Mouse (Mus musculus): ENCODE results near the gene Gm37240. TPM values are rescaled to one million over a fixed set of nuclear protein-coding genes. Genes with fewer than 3 reads are reported as not detected.

Gene Gm37240
- total RNA-seq, 2 experiments from 2014 or later: 38.8 to 39.2 TPM

DNA sequence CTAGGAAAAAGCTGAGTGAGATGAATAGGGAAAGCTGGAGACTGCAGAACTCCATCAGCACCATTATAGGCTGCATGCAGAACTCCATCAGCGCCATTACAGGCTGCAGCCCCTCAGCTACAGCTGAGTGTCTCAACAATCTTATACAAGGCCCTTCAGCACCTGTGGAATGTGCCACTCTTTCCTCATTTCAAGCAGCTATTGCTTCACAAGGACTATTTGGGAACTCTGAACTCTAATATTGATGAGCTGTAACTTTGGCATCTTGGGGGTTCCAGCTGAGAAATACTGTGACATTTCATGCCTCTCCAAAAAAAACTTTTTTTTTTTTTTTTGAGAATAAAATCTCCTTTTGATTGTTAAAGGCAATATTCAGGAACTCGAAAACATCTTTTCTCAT lies 615.8 kb downstream of the Gm37240 start:
- intact Hi-C loops (cut with DNase I): loop anchor here (10.0 kb wide), 1 partner anchor 347 kb away; no protein-coding TSS in a partner anchor
- no peak for DNase-seq (ENCODE audit: low spot score)

DNA sequence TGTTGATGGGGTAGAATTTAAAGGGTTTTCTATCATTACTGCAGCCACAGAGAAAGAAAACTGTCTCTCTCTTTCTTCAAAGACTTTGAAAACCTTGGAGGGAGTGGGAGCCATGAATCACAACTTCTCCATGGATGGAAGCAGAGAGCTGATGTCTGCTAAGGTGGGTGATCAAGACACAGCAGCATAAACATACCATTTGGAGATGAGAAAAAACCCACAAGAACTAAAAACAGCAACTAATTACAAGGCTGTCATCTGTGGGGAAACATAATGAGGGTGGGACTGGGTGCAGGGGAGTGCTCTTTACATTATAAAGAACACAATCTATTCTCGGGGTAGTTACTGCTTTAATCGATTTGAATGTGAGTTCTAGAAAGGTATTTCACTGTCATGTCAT lies 622.4 kb downstream of the Gm37240 start:
- intact Hi-C loops (cut with DNase I): no loop called here
- no peak for DNase-seq (ENCODE audit: low spot score)

DNA sequence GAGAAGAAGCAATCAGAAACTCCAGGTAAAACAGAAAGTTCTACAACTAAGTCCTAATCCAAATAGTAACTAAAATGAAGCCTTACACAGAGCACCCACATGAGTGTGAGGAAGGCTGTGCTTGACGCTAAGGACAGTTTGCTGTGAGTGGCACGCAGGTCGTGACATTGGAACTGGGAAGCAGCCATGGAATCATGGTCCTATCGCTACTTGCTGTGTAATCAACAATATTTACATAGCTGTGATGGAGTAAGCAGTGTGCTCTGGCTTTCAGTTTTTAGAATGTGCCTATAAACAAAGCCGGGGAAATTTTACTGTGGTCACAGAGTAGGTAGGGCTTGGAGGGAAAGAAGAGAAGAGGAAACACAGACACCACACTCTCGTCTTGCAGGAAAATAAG lies 622.8 kb downstream of the Gm37240 start:
- intact Hi-C loops (cut with DNase I): no loop called here

DNA sequence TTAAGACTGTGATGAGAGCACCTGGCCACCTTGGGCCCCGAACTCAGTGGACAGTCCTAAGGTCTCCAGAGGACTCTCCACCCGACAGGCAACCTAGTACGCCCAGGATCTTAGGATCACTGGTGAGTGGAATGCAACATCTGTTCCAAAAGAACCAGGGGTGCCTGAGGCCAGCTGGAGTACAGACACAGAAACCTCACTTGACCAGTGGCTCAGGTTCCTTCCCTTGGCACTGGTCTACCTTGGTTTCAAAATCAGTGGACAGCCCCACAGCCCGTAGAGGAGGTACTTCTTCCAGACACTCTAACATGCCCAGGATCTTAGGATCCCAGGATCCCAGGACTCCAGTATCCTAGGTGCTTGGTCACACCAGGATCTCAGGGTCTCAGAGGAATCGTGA lies 632.8 kb downstream of the Gm37240 start:
- no peak for DNase-seq (ENCODE audit: low spot score)
- intact Hi-C loops (cut with DNase I): loop anchor here (5.0 kb wide), 1 partner anchor 507 kb away; no protein-coding TSS in a partner anchor

More for the DNA sequence above, 622.8 kb downstream of the Gm37240 start:
- no peak for DNase-seq (ENCODE audit: low spot score)

DNA sequence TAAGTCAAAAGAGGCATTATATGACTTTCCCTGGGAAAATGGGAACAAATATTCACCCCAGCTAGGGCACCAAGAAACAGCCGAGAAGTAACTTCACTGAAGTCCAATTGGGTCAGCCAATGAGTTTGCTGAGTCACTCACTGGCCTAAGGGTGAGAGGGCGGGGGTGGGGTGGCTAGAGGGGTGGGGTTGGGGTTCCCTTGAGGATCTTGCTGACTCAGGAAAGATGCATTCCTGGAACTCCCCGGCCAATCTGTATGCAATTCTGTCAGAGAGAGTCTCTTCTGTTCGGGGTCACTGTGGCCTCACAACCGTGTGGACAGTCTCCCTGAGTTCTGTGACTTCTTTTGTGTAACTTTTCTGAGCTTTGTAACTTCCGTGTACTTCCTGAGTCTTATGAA lies 635.7 kb downstream of the Gm37240 start:
- no peak for DNase-seq (ENCODE audit: low spot score)
- intact Hi-C loops (cut with DNase I): loop anchor here (5.0 kb wide), 1 partner anchor 504 kb away; no protein-coding TSS in a partner anchor

DNA sequence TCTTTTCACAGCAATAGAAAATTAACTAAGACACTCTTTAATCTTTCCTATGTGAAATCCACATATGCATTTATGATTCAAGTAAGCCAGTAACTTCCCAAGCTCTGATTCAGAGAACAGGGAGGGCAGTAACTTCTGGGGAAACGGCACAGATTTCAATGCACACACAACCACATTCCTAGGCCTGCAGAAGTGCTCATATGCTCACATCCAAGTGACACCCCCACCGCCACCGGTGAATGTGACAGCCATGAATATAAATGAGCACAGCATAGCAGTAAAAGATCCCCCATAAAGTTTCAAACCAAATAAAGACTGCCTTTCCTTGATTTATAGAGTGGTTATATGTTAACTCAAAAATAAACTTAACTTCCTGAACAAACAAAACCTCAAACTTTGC lies 641.2 kb downstream of the Gm37240 start:
- DNase-seq (ENCODE audit: low spot score): no peak
- intact Hi-C loops (cut with DNase I): no loop called here

DNA sequence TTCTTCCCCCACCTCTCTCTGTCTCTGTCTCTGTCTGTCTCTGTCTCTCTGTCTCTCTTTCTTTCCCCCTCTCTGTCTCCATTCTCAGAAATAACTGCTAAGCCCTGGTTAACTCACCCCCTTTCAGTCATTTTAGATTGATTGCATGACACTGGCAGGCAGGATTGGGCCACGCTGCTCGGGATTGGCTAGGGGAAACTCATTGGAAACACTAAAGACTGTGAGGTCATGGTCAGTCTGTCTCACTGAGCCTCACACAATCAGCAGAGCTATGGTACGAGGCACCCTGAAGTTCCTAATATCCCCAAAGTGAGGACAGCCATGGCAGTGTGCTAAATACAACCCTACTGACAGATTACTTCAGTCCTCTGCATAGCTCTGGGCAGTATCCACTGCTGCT lies 650.8 kb downstream of the Gm37240 start:
- intact Hi-C loops (cut with DNase I): no loop called here
- DNase-seq (ENCODE audit: low spot score): no peak

DNA sequence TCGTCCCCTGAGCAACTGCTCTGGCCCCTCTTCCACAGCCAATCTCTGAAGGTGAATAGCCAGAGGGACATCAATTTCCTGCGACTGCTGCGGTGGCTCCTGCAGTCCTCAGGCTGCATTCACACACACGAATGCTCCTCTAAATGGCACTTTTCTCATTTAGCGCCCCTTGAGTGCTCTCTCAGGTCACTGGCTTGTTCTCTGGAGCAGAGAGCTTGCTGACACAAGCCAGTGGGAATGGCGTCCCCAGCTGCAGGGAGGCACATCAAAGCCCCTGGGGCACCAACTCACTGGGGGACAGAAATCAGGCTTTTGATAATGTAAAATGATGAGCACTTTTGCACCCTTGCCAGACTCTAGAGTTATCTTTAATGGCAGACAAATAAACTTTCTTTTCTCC lies 654.5 kb downstream of the Gm37240 start:
- DNase-seq (ENCODE audit: low spot score): no peak
- intact Hi-C loops (cut with DNase I): no loop called here

DNA sequence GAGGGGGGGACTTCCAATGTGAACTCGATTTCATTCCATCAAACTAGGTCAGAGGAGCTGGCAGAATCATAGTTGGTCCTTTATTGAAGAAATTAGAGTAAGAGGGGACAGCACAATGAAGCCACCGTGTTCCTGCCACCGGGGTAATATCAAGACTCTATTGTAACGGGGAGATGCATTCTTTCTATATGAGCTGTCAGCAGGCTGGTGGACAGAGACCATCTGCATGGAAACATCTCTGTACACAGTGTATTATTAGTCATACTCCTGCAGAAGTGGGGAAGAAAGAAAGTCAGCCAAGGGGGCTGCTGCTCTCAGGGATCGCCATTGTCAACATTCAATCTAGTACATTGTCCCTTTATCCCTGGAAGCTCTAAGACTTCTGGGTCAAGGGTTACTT lies 665.3 kb downstream of the Gm37240 start:
- no peak for DNase-seq (ENCODE audit: low spot score)
- intact Hi-C loops (cut with DNase I): no loop called here

DNA sequence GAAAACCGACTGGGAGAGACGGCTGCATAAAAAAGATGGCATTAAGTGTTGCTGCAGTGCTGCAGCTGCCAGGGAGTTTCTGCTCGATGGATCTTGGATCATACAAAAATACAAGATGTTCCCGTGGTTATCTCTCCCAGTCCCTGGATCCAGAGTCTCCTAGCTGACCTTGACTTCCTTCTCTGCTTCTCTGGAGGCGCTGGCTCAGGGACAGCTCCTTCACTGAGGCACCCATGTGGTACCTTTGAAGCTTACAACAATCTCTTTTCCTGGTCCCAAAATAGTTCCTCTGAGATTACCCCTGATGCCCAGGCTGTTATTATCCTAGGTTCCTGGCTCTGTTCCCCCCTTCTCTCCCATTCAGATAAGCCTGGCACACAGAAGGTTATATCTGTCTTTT lies 672.4 kb downstream of the Gm37240 start:
- intact Hi-C loops (cut with DNase I): loop anchor here (5.0 to 10.0 kb wide), 7 partner anchors 100 to 357 kb away; partner anchors contain the start of gene Gatb
- DNase-seq (ENCODE audit: low spot score): no peak

DNA sequence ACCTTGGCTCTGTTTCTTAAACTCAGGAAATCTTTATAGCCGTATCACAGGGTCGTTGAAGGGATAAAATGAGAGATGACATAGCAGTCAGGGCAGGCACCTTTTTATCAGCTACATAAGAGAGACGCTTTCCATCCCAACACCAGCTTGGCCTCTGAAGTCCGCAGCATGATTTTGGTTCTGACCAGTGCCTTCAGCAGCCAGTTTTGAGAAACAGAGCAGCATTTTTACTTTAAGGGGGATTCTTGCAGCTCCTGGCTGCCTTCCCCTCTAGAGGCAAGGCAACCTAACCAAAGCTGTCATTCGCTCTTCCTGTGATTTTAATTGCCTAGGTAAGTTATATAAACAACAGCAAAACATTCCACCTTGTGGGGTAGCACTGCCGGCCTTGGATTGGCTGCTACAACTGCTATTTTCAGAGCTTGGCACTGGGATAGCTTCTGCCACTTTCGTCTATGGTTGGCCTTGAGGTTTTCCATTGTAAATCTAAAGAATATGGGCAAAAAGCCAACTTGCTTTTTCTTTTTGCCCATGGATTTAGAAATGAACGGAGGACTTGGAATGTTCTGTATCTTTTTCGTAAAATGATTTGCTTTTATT lies 674.5 kb downstream of the Gm37240 start:
- intact Hi-C loops (cut with DNase I): loop anchor here (5.0 to 10.0 kb wide), 5 partner anchors 98 to 342 kb away; no protein-coding TSS in a partner anchor
- DNase-seq (ENCODE audit: low spot score): no peak

DNA sequence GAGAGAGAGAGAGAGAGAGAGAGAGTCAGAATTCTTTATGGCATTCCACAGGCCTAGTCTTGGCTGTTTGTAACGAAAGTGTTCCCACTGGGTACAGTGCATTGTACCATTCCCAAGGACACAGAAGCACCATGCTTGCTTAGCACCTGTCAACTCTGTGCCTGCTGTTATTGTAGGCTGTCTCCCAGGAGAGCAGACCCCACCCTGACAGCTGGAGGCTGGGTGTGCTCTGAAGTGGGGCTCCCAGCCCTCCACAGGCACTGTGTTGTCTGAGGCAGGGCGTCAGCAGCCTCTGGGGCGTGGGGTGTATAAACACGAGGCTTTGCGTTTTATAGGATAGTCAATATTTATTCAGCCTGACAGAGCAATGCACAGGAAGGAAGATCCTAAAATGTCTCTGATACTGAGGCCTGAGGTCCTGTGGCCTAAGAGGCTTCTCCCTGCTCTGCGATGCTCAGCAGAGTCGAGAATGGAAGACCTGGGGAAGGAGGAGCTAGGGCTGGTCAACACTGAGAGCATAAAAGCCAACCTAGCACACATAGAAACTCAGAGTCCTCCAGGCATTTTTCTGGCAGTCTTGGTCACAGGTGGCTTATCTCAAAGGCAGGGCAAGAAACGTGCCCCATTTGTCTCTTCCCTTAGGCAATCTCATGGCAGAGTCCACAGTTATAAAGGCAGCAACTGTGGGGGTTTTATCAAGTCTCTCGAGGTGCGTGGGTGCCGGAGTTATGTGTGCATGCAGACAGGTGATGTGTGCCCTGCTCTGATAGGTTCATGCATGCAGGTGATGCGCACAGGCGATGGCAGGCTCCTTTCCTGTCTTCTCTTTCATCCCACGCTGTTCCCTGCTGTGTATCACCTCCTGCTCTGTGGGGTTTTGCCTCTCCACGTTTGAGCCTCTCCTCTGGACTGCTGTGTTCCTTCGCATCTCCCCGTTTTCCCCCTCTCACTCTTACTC lies 677.2 kb downstream of the Gm37240 start:
- intact Hi-C loops (cut with DNase I): loop anchor here (5.0 to 10.0 kb wide), 5 partner anchors 95 to 345 kb away; no protein-coding TSS in a partner anchor
- no peak for DNase-seq (ENCODE audit: low spot score)

DNA sequence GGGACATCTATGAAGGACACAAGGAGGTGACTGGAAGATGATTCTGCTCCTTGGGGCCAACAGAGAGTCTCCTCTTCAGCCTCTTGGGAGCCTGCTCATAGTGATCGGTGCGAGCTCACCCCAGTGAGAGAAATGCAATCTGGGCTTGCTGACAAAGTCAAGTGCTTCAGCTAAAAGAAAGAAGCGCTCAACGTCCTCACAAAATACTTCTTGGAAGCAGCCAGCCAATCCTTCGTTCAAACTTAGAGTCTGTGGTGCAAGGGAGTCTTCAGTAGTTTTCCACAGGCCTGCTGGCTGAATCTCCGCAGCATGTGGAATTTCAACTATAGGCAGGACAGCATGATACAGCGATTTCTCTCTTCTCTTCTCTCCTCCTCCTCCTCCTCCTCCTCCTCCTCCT lies 680.8 kb downstream of the Gm37240 start:
- intact Hi-C loops (cut with DNase I): no loop called here
- no peak for DNase-seq (ENCODE audit: low spot score)

DNA sequence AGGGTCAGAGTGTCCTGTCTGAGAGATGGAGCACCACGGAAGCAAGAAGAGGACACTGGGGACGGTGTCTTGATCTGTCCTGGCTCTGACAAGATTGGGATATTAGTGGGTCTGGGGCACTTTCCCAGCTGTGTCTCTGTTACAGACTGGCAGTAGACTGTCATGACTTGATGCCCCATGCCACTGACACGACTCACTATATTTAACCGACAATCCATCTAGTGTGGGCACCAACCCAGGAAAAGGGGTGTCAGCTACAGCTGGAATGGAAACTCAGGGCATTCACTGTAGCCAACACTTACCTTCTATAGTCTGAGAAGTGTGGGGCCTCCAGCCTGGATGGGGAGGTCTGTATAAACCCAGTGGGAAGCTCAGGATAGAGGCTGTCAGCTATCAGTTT lies 681.4 kb downstream of the Gm37240 start:
- no peak for DNase-seq (ENCODE audit: low spot score)
- intact Hi-C loops (cut with DNase I): no loop called here

DNA sequence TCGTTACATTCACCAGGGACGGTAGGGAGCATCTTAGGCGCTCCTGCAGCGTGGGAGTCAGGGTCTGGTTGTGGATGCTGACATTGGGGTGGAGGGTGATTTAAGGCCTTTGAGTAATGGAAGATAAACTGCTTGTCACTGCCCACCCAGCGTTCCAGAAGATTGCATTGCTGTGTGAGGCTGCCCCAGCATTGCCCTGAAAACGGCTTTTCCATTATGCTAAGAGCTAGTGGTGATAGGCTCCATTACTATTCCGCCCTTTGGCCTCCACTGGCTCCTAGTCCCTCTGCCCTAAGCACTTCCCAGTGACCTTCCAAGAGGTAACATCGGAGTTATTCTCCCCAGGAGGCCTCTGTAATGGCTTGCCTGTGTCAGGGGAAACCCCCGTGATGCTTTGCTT lies 683.7 kb downstream of the Gm37240 start:
- intact Hi-C loops (cut with DNase I): no loop called here
- DNase-seq (ENCODE audit: low spot score): no peak

DNA sequence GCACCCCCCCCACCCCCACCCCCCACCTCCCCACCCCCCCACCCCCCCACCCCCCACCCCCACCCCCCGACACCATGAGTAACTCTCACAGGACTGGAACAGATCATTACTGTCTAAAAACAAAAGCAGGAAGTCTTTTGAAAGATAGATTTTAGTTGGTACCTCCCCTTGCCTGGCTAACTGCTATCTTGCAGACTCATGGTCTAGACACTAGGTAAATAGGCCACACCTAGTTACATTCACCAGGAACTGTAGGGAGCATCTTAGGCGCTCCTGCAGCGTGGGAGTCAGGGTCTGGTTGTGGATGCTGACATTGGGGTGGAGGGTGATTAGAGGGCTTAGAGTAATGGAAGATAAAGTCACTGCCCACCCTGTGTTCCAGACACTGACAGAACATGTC lies 684.6 kb downstream of the Gm37240 start:
- intact Hi-C loops (cut with DNase I): no loop called here
- DNase-seq (ENCODE audit: low spot score): no peak

DNA sequence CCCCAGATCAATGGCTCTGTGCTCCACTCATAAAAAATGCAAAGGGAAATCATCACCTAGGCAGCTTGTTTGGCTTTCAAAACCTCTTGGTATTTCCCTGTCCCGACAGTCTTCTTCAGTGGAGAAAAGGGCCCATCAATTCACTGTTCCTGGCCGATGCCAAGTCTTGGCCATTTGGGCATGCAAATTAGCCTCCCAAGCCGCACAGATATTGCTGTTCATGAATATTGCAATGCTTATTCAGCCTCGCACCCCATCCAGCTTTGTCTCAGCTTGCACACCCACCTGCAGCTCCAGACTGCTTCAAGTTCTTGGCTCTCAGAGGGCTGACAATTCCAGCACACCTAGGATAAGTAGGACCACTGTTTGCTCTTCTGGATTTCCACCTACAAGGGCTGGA lies 685.5 kb downstream of the Gm37240 start:
- no peak for DNase-seq (ENCODE audit: low spot score)
- intact Hi-C loops (cut with DNase I): no loop called here

DNA sequence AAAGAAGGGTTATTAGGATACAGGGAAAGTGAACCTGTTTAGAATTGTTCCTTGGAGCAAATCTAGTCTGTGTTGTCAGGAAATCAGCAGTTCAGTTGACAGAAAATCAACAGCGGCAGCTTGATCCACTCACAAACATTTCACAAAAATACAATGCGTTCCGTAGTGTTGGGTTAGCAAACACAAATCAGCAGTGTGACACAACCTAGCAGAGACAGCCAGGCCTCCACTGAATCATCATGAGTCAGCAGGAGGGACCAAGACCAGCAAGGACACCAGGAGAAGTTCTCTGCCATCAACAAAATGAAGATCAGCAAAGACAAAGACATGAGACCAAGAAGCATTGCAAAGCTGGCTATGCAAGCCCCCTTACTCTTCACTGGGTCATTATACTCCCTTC lies 688.8 kb downstream of the Gm37240 start:
- intact Hi-C loops (cut with DNase I): no loop called here
- DNase-seq (ENCODE audit: low spot score): no peak

DNA sequence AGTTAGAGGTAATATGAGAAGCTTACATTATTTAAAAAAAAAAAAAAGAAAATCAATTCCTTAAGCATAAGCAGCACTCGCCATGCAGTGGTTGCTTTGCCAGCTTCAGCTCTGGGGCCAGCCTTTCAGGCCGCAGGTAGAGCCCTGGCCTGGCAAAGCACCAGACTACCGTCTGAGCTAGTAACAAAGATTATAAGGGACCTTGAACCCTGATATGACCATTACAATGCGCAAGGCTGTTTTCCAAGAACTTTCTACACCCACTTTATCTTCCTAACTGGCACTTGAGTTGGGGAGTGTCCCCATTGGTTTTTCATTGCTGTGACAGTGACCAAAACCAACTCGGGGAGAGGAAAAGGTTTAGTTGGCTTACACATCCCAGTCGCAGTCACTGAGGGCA lies 690.2 kb downstream of the Gm37240 start:
- DNase-seq (ENCODE audit: low spot score): no peak
- intact Hi-C loops (cut with DNase I): no loop called here

DNA sequence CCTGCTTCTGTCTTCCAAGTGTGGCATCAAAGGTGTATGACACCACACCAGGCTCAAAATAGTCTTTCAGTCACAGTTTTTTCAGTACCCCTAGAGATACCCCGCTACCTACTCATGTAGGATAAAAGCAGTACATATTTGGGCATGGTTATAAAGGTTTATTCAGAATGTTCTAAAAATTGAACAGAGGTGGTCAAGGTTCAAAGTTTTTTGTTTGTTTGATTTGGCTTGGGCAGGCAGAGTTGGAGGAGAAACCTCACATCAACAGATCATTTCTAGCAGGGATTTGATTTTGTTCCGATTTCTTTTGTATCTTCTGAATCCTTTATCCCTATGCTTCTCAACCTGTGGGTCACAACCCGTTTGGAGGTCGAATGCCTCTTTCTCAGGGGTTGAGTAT lies 690.7 kb downstream of the Gm37240 start:
- intact Hi-C loops (cut with DNase I): no loop called here
- no peak for DNase-seq (ENCODE audit: low spot score)

DNA sequence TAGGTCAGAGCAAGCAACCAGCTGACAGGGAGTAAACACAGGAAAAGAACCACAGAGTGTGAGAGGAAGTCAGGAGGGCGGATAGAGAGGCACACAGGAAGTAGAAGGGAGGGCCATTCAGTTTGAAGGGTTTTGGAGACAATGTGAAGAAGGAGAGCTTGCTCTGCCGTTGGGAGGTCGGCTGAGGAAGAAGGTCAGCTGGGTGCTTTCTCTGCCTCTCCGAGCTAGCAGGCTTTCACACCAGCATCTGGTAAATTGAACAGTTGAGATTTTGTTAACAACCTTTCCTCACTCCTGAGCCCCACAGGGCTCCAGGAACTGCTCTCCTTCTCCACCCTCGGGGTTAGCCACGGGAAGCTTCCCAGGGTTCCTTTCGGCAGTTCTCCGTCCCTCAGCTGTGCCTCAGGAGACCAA lies 692.2 kb downstream of the Gm37240 start:
- no peak for DNase-seq (ENCODE audit: low spot score)

More for the DNA sequence above, 692.2 kb downstream of the Gm37240 start:
- intact Hi-C loops (cut with DNase I): no loop called here
